Mouse (Mus musculus): ENCODE data around the gene Acp4. TPM values are rescaled to one million over a fixed set of nuclear protein-coding genes. Genes with fewer than 3 reads are reported as not detected.

Gene Acp4
- total RNA-seq, 2 experiments from 2014 or later = not detected

Other genes starting within 250 kb of the Acp4 start
- 1 to 10 TPM; 2.8 to 4.1 TPM for gene Klk1b26, start 245.2 kb downstream of the Acp4 start, total RNA-seq (2021)
- gene Klk1b27, start 205.1 kb downstream of the Acp4 start, total RNA-seq (2021) = not detected
- not detected for gene Klk1b21, start 155.1 kb downstream of the Acp4 start, total RNA-seq (2021)
- gene Klk1b22, start 144.7 kb downstream of the Acp4 start, total RNA-seq (2021) = not detected
- gene Klk1b16, start 120.6 kb downstream of the Acp4 start, total RNA-seq (2021) = not detected
- not detected for gene Klk1b24, start 69.1 kb downstream of the Acp4 start, total RNA-seq (2021)
- not detected for gene Klk1b3, start 59.2 kb downstream of the Acp4 start, total RNA-seq (2021)
- not detected for gene Klk1b4, start 49.9 kb downstream of the Acp4 start, total RNA-seq (2021)
- gene Klk1b5, start 41.4 kb downstream of the Acp4 start, total RNA-seq (2021) = not detected
- under 1 TPM in 1 of 2 experiments, not detected in 1; 0.60 TPM for gene Klk1, start 32.0 kb downstream of the Acp4 start, total RNA-seq (2021)
- gene Gm36864, start 21.2 kb downstream of the Acp4 start, total RNA-seq (2021) = not detected
- gene 1700028J19Rik, start 10.7 kb downstream of the Acp4 start, total RNA-seq (2021) = under 1 TPM; 0.25 to 0.28 TPM
- gene 2410002F23Rik, start 10.7 kb downstream of the Acp4 start, total RNA-seq (2021) = 10 to 100 TPM in 1 of 2 experiments, 1 to 10 TPM in 1; 8.1 to 11.5 TPM
- gene Gm15517, start 4.1 kb upstream of the Acp4 start, total RNA-seq (2021) = not detected
- gene Clec11a, start 49.5 kb upstream of the Acp4 start, total RNA-seq (2021) = under 1 TPM; 0.69 to 0.87 TPM
- 1 to 10 TPM; 2.1 to 2.7 TPM for gene Shank1, start 52.9 kb upstream of the Acp4 start, total RNA-seq (2021)
- gene Syt3, start 126.7 kb upstream of the Acp4 start, total RNA-seq (2021) = 1 to 10 TPM; 2.3 to 2.9 TPM
- under 1 TPM; 0.30 to 0.31 TPM for gene 1700008O03Rik, start 128.4 kb upstream of the Acp4 start, total RNA-seq (2021)
- gene Lrrc4b, start 171.6 kb upstream of the Acp4 start, total RNA-seq (2021) = 10 to 100 TPM; 31.2 to 66.0 TPM
- gene Aspdh, start 208.0 kb upstream of the Acp4 start, total RNA-seq (2021) = 1 to 10 TPM in 1 of 2 experiments, under 1 TPM in 1; 0.41 to 1.4 TPM
- 100 to 1,000 TPM in 1 of 2 experiments, 10 to 100 TPM in 1; 98.6 to 108 TPM for gene Josd2, start 210.6 kb upstream of the Acp4 start, total RNA-seq (2021)
- 10 to 100 TPM; 79.6 to 85.6 TPM for gene Emc10, start 239.2 kb upstream of the Acp4 start, total RNA-seq (2021)
- gene Fam71e1, start 239.2 kb upstream of the Acp4 start, total RNA-seq (2021) = 1 to 10 TPM; 1.6 to 4.3 TPM